Mouse (Mus musculus): Measurements from ENCODE around the gene Lingo3.
"Not testable (repeated sequence)": the region's sequence is repeated elsewhere in the genome, so short reads cannot be mapped to it uniquely, and the experiment has no call there.

The Lingo3 gene

DNA sequence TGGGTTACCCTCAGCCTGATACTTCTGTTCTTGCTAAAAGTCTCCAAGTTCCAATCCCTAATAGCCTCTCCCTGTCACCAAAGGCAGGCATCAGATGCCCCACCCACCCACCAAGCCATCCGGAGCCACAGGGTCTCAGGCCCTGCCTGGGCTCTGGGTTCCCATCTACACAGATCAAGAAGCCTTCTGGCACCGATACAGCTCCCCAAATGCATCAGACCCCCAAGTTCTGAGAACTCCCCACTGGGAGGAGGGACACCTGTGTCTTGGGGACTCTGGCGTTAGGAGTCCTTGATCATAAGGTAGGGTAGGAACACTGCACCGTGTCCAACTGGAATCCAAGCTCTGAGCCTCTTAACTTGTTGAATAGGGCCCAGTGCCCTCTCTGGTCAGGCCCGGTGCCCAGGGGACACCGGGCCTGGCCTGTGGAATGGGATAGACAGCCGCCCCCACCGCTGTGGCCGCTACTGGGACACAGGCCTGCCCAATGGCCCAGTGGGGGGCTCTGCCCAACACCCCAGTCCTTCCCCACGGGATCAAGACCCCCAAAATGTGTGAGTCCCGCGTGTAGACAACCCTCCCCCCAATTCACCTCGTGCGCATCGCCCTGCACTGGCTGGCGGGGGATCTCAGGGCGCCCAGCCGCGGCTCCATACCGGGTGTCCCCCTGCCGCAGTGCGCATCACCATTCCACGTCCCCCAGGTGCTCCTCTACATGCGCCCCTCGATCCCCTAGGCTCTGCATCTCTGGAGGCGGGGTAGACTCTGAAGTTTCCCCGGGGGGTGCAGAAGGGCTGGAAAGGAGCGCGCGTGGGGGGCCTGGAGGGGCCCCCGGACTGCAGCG, 530 bp downstream of the Lingo3 start:
- DNase-seq = no peak

GRCm38 (mm10) chr10:80842334-80842733, 1.5 kb downstream of the Lingo3 start:
- DNase-seq = no peak

GRCm38 (mm10) chr10:80841685-80842084, 2.2 kb downstream of the Lingo3 start:
- no peak for DNase-seq

GRCm38 (mm10) chr10:80839848-80840247, 4.0 kb downstream of the Lingo3 start:
- DNase-seq = no peak

- no peak for DNase-seq
Observed at GRCm38 (mm10) chr10:80838346-80838912, 5.4 kb downstream of the Lingo3 start.

- DNase-seq = no peak
Observed at GRCm38 (mm10) chr10:80837827-80838226, 6.0 kb downstream of the Lingo3 start.

- peak; percentile 32 for DNase-seq
Observed at GRCm38 (mm10) chr10:80836949-80837379, 6.9 kb downstream of the Lingo3 start.

DNA sequence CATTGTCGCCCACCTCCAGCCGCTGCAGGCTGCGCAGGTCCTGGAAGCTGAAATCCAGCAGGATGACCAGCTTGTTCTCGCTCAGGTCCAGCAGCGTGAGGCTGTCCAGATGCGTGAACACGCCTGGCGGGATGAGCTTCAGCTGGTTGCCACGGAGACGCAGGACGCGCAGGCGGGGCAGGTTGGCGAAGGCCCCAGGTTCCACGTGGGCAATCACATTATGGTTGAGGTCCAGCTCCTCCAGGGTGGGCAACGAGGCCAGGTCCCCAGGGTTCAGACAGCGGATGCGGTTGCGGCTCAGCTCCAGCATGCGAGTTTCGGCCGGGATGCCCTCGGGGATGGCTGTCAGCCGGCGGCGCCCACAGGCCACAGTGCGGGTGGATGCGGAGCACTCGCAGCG, 8.2 kb downstream of the Lingo3 start:
- DNase-seq = no peak

DNA sequence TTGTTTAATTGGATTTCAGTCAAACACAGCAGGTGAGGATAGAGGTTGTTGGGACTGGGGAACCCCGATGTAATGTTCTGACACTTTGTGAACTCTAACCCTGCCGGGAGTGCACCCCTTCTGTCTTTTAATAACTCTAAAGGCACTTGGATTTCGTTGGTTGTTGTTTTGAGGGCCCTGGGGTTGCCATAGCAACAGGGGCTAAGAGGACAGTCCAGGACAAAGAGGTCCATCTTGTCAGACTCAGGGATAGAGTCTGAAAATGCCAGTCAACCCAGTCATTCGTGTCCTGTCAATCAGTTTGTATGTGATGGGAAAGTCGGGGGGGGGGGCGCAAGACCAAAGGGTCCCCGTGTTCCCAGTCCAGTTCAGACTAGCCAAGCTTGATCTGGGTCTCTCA, 11.0 kb downstream of the Lingo3 start:
- no peak for DNase-seq

DNA sequence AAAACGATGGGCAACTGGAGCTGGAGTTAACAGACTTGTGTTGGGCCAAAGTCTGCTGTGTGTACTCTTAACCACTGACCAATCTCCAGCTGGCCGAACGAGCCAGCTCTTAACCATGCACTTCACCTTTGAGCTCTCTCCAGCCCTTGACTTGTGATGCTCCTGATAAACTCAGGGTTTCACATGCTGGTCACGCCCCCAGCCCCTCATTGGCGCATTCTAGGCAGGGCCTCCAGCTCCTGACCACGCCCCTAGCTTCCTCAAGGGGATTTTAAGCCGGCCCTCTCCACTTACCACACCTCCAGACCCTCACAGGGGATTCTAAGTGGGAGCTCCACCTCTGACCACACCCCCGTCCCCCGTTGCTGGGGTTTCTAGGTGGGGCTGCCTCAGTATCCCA, 12.7 kb downstream of the Lingo3 start:
- DNase-seq = no peak

DNA sequence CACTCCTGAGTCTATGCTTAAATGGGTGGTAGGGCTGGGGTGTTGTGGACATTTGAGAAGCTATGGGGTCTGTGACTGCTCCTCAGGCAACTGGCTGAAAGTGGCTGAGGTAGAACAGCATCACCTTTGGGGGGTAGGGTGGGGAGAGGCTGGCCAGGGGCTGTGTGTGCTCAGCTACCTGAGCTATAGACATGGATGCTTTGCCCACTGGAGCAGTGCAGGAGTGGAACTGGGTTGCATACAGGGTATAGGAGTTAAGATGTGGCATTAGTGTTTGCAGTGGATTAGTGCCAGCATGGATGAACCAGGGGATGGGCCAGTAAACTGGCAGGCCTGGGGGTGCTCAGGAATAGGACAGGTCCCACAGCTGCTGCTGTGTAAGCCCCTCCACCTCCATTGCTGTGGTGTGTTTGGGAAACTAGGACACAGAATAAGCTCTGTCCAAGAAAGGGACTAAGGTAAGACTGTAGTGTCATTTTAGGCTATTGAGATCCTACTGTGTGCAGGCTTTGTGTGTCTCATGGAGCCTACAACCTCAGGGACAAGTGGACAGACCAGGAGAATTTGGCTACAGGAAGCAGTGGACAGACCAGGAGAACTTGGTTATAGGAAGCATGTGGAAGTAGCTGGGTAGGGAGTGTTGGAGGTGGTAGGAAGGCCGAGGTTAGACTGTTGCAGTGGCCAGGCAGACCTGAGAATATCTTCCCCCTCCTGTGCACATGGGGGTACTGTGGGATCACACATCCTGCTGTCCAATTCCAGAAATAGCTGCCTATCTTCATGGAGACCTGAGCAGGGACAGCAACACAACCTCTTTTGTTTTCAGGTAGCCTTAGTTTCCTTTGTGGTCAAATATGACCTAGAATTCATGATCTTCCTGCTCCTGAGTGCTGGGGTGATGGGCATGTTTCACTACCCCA, 14.2 kb downstream of the Lingo3 start:
- DNase-seq = no peak

- DNase-seq = not testable (repeated sequence)
Observed at GRCm38 (mm10) chr10:80828587-80828986, 15.3 kb downstream of the Lingo3 start.

DNA sequence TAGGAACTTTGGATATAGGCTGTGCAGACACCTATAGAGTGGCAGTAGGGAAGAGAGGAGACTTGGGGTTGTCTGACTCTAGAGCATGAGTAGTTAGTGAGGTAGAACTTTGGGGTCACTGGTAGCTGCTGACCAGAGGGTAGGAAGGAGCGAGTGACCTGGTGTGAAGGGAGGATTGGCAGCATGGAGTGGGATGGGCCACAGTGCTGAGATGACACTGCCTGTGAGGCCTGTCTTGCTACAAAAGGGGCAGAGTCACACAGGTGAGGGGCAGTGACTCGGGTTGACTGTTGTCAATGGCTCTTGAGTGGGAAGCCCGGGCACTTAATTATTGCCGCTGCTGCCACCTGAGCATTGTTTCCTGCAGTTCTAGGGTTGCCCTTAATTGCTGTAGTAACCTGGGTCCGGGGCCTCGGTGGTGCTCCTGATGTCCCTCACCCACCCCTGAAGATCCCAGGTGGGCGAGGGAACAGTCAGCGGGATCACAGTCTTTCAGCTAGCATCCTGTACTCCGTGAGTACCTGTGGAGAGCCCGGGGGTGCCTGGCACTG, 15.9 kb downstream of the Lingo3 start:
- DNase-seq = no peak

DNA sequence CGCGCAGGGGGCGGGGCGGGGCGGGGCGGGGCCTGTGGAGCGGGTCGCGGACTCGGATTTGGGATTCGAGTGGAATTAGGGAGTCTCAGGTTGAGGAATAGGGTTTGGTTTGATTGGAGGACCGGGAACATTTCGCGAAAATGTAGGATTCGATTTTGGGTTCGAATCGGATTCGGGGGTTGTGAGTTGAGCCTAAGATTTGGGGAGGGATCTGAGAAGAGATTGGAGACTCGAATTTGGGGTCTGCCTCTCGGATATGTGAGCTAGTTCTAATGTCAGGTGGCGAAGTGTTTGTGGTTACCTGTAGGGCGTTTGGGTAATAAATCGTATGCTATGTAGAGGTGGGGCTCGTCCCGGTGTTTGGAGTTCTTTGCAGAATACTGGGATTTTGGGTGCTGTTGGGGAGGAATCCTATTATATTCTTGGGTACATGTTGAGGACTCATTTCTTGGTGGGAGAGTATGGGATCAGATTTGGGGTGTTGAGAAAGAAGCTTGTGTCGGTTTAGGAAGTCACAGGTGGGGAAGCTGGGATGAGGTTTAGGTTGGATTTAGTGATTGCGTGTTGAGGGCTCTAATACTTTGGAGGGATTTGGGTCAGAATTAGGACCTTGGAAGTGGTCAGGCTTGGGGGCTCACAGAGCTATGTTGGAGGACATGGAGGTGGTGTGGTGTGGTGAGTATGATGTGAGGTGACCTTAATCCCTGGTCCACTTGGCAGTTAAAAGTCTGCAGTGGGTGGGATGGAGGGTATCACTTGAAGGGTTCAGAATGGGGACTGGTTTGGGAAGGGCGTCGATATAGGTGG, 16.6 kb downstream of the Lingo3 start:
- no peak for DNase-seq

DNA sequence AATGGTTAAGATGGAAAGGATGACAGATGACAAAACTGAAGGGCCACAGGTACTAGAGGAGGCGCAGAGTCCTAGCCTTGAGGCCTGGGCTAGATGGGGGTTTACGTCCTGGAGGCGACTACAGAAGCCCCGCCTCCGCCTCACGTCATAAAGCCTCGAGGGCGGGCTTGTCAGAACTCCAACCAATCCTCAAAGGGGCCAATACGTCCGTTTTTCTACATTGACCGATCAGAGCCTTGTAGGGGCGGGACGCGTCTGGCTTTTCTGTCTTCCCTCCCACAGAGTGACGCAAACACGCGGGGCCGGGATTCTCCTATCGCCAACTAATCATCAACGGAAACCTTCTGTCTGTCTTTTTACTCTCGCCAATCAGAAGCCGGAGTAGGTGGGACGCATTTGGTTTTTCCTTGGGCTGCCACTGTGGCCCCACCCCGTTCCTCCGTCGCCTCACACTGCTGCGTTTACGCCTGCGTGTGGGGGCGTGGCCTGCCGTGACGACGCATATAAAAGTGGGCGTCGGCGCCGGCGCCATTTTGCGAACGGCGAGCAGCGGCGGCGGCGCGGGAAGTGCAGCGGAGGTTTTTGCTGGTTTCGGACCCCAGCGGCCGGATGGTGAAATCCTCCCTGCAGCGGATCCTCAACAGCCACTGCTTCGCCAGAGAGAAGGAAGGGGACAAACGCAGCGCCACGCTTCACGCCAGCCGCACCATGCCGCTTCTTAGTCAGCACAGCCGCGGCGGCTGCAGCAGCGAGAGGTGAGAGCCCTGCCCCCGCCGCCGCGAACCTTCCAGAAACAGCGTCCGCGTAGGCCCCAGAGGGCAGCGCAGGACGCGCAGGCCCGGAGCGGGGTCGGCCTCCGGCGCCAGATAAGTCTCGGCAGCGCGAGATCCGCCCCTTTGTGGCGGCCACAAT, 17.4 kb downstream of the Lingo3 start, which contains the start of gene Oaz1:
TSS of gene Oaz1 (plus strand) at position 506 of the 912 bp plus-strand sequence.
- DNase-seq = peak; percentile 98

GRCm38 (mm10) chr10:80824827-80825226, 19.0 kb downstream of the Lingo3 start:
- DNase-seq = no peak

GRCm38 (mm10) chr10:80823847-80824643, 19.8 kb downstream of the Lingo3 start:
- no peak for DNase-seq

DNA sequence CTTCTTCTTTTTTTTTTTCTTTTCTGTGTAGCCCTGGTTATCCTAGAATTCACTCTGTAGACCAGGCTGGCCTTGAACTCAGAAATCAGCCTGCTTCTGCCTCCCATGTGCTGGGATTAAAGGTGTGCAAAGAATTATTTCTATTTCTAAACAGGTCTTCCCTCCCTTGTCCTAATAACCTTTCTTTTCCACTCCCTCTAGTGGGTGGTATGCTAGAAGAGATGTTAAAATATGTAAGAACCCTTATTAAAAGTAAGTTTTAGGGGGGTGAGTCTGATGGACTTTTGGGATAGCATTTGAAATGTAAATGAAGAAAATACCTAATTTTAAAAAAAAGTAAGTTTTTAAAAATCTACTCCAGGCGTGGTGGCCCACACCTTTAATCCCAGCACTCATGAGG, 20.5 kb downstream of the Lingo3 start:
- no peak for DNase-seq

DNA sequence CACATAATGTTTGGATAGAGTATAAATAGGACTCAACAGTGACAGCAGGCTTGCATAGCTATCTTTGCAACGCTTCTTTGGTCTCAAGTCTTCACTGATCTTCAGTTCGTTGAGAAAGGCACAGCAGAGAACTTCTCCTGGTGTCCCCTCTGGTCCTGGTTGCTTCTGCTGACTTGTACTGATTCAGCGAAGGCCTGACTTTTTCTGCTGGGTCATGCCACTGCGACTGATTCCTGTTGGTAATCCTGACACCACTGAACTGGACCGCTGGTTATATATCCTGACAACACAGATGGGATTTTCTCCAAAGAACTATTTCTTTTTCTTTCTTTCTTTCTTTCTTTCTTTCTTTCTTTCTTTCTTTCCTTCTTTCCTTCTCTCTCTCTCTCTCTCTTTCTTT, 21.3 kb downstream of the Lingo3 start:
- DNase-seq = no peak

DNA sequence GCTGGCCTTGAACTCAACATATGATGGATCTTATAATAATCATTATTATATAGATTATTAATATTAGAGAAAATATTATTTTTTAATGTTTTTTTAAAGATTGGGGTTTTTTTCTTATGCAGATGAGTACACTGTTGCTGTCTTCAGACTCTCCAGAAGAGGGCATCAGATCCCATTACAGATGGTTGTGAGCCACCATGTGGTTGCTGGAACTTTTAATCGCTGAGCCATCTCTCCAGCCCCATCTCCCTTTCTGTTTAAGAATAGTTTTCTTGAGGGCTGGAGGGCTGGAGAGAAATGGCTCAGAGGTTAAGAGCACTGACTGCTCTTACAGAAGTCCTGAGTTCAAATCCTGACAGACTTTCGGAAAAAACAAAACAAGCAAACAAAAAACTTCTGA, 21.8 kb downstream of the Lingo3 start:
- DNase-seq = no peak

Data from right cerebral cortex, postnatal 4 days (tissue).